Mouse (Mus musculus): ENCODE results near the gene Coa7.

- no peak for TF ChIP-seq CTCF (IDR thresholded peaks at IDR 0.05; ENCODE audit: control insufficient read depth, insufficient read depth, insufficient replicate concordance, low read depth, low read length)
- TF ChIP-seq POLR2A (IDR thresholded peaks at IDR 0.05; ENCODE audit: control insufficient read depth, low read depth, low read length) = no peak
Measured at GRCm38 (mm10) chr4:108345826-108346225, 17.9 kb downstream of the Coa7 start.
